Mouse (Mus musculus): ENCODE measurements around the gene E130114P18Rik. TPM values are rescaled to one million over a fixed set of nuclear protein-coding genes. Genes with fewer than 3 reads are reported as not detected.

Gene E130114P18Rik
- polyA plus RNA-seq, 1 experiment from 2014 or later = 11.0 TPM

GRCm38 (mm10) chr4:97722666-97723065 lies 55.2 kb downstream of the E130114P18Rik start:
- H3K9me3 ChIP-seq (replicated peaks) = no peaks in the 10 kb centered on the region
- peaks cover 20% of the 10 kb centered on the region for H3K4me1 ChIP-seq
- H3K27me3 ChIP-seq (ENCODE audit: low read depth, poor library complexity, severe bottlenecking) = peaks cover 12% of the 10 kb centered on the region
- H3K27ac ChIP-seq = no peak overlapping the region
- no peak overlapping the region for H3K4me3 ChIP-seq
- no peak for DNase-seq (ENCODE audit: low spot score)
- no peaks in the 10 kb centered on the region for H3K36me3 ChIP-seq
- 51% methylated on average over 10 of the region's 10 CpGs for WGBS

DNA sequence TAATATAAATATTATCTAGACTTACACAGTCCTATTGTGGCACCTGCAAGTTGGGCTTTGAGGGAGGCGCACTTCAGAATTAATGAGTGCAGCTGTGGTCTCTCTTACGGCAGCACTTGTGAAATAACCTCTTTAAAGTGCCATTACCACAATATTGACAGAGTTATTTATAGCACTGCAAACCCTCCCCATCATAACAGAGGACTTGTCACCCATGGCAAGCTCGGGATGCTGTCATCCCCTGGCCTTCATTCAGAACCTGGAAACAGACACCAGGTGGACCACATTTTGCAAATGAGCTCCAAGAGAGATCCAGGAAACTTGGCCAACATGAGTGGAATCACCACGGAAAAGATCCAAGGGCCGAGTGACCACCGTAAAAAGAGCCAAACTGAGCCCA lies 63.3 kb downstream of the E130114P18Rik start:
- no peaks in the 10 kb centered on the region for H3K9me3 ChIP-seq (replicated peaks)
- H3K4me1 ChIP-seq = peaks cover 45% of the 10 kb centered on the region
- 61% methylated on average over 6 of the region's 6 CpGs for WGBS
- no peak overlapping the region for H3K4me3 ChIP-seq
- no peak for DNase-seq (ENCODE audit: low spot score)
- H3K27me3 ChIP-seq (ENCODE audit: low read depth, poor library complexity, severe bottlenecking) = peaks cover 31% of the 10 kb centered on the region
- H3K27ac ChIP-seq = no peak overlapping the region
- no peaks in the 10 kb centered on the region for H3K36me3 ChIP-seq

DNA sequence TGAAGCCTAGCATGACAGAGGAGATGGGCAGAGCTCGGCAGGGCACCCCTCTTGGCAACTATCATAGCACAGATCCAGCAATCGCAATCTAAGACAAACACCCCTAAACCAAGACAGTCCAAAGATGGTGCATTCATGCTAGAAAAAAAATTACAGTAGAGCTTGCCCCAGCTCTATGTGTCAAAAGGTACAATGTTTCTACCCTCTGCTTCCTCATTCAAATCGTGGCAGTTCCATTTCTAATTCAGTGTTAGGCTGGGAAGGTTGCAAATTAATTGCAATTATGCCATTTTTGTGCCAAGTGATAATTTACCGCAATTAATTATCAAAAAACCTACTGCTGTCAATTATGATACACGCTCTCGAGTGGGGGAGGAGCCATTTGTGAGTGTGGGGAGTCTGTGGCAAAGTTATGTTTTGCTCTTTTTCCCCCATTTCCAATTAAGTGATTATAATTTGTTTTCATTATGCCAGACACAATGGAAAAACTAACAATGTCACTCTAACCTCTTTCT lies 63.7 kb downstream of the E130114P18Rik start:
- 86% methylated on average over 6 of the region's 6 CpGs for WGBS
- Histone ChIP-seq H3K27ac (no peak overlapping the region), H3K27me3 (ENCODE audit: low read depth, poor library complexity, severe bottlenecking) (peaks cover 35% of the 10 kb centered on the region), H3K9me3 (replicated peaks) (no peaks in the 10 kb centered on the region), H3K36me3 (no peaks in the 10 kb centered on the region), H3K4me3 (no peak overlapping the region), H3K4me1 (peaks cover 45% of the 10 kb centered on the region)
- no peak for DNase-seq (ENCODE audit: low spot score)

DNA sequence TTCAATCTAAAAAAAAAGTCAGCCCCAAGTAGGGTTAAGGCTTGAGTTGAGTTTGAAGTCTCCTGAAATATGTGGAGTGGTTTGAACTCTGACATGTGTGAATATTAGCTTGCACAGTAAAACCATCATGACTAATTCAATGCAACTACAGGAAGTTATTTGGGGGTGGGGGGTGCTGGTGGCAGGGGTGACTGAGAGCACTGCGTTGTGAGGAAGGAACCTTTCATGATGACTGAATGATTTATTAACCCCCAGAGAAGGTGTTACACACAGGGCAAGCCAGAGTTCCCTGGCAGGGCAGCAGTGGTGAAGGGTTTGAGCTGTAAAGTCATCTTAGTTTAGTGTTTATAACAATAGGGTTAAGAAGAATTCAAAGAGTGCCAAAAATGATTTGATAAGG lies 65.3 kb downstream of the E130114P18Rik start:
- Histone ChIP-seq H3K36me3 (no peaks in the 10 kb centered on the region), H3K27me3 (ENCODE audit: low read depth, poor library complexity, severe bottlenecking) (peaks cover 42% of the 10 kb centered on the region), H3K4me1 (peaks cover 57% of the 10 kb centered on the region), H3K4me3 (no peak overlapping the region), H3K9me3 (replicated peaks) (no peaks in the 10 kb centered on the region), H3K27ac (no peak overlapping the region)
- 3% methylated on average over 1 of the region's 1 CpGs for WGBS
- DNase-seq (ENCODE audit: low spot score) = no peak

DNA sequence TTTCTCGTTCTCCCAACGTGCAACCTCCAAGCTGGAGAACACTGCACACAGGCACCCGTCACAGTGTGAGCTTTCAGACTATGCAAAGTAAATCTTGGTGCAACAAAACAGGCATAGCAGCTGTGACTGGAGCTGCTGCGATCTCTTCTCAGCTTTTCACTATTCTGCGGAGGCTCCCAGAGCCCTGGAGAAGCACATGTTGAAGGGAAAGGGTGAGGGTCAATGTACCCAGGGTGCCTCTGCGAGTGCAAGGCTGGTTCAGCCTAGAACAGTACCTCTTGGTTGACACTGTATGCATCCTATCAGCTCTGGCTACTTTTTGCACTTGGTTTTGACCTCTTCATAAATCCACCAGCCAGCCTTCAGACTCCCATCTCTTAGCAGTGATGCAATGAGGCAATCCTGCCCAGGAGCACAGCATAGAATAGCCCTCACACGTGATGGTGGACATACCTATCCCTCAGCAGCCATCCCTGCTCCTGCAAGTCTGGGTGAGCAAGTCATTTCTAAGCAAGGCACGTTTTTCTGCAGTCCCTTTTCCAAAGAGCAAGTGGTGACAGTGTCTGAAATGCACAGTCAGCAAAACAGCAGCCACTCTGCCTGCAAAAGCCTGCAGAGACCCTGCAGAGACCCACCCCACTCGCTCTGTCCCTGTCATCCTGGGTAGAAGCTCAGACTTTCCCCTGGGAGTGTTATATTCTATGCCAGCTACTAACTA lies 67.7 kb downstream of the E130114P18Rik start:
- Histone ChIP-seq H3K9me3 (replicated peaks) (no peaks in the 10 kb centered on the region), H3K36me3 (no peaks in the 10 kb centered on the region), H3K4me3 (no peak overlapping the region), H3K27ac (no peak overlapping the region), H3K4me1 (peaks cover 57% of the 10 kb centered on the region), H3K27me3 (ENCODE audit: low read depth, poor library complexity, severe bottlenecking) (peaks cover 32% of the 10 kb centered on the region)
- WGBS = 67% methylated on average over 9 of the region's 9 CpGs
- no peak for DNase-seq (ENCODE audit: low spot score)

DNA sequence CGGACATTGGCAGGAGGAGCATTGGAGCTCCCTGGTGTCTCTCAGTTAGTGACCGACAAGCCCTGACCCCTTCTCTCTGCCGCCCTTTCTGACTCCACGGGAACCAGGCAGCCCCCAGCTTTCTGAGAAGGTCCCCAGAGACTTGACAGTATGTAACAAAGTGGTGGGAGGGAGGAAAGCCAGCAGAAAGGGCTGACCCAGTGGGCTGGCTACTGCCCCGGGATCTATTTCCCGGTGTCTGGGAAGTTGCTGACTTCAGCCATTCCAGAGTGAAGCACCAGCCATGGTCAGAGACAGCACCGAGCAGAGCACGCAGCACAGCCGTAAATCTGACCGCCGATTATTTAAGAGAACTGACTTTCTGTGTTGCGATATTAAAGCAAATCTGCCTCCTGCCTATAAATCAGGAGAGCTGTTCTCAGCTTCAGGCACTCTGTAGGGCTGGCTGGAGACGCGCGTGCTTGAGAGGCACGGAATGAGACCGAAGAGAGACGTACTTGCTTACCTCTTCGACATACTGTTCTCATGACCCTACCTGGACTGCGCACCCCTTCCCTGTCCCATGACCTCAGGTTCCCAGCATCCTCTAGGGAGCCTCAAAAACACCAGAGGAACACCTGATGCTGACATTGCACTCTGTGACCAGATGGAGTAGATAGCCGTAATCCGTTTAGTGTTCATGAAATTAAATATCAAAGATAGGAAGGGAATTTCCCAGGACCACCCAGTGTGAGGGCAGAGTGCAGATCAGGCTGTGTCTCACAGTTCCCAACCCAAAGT lies 70.3 kb downstream of the E130114P18Rik start:
- WGBS = 68% methylated on average over 22 of the region's 22 CpGs
- H3K27me3 ChIP-seq (ENCODE audit: low read depth, poor library complexity, severe bottlenecking) = peaks cover 36% of the 10 kb centered on the region
- H3K4me1 ChIP-seq = peaks cover 33% of the 10 kb centered on the region
- H3K9me3 ChIP-seq (replicated peaks) = no peaks in the 10 kb centered on the region
- DNase-seq (ENCODE audit: low spot score) = no peak
- no peak overlapping the region for H3K4me3 ChIP-seq
- H3K36me3 ChIP-seq = no peaks in the 10 kb centered on the region
- no peak overlapping the region for H3K27ac ChIP-seq

DNA sequence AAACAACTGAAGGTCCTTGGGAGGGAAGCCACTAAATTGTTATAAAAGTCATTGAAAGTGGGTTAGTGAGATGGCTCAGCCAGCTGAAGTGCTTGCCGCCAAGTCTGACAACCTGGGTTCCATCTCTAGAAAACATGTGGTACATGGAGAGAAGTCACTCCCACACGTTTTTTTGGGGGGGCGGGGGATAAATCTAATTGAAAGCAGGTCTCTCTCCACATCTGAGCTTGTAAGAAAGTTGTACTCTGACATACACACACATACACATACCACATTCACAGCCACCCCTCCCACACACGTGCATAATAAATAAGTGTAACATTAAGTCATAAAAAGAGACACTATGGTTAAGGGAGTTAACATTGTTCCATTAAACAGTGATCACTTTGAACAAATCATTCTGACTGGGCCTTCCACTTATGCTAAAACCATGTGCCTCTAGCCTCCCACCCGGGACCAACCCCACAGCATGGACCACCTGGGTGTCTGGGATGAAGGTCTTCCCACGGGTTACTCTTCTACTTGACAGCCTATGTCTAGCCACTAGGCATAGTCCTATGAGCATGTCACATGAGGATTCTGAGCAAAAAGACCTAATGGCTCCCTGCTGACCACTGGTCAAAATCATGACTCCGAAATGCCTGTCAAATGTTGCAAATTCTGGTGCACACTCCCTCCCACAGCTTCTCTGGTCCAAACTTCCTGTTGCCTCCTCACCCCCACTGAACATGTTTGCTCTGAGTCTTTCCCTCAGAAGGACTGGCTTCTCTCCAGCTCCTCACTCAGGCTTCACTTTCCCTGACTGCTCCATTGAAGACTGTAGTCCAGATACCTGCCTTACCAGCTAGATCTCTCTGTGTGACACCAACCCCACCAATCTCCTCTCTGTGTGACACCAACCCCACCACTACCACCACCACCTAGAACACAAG lies 80.9 kb downstream of the E130114P18Rik start:
- Histone ChIP-seq H3K27ac (no peak overlapping the region), H3K9me3 (replicated peaks) (no peaks in the 10 kb centered on the region), H3K4me3 (no peak overlapping the region), H3K4me1 (peaks cover 35% of the 10 kb centered on the region), H3K27me3 (ENCODE audit: low read depth, poor library complexity, severe bottlenecking) (peaks cover 6% of the 10 kb centered on the region; the same call in 1 of the 2 replicates), H3K36me3 (no peaks in the 10 kb centered on the region)
- WGBS = 76% methylated on average over 7 of the region's 7 CpGs
- DNase-seq (ENCODE audit: low spot score) = no peak

- Histone ChIP-seq H3K27ac (peak overlapping the region; percentile 62; the same call in 1 of the 2 replicates), H3K4me1 (peaks cover 42% of the 10 kb centered on the region), H3K27me3 (ENCODE audit: low read depth, poor library complexity, severe bottlenecking) (peaks cover 16% of the 10 kb centered on the region; the same call in 1 of the 2 replicates), H3K9me3 (replicated peaks) (no peaks in the 10 kb centered on the region), H3K4me3 (no peak overlapping the region), H3K36me3 (no peaks in the 10 kb centered on the region)
- DNase-seq (ENCODE audit: low spot score) = no peak
- WGBS = 45% methylated on average over 7 of the region's 7 CpGs
Observed at GRCm38 (mm10) chr4:97695414-97696040, 82.4 kb downstream of the E130114P18Rik start.

- no peaks in the 10 kb centered on the region for H3K36me3 ChIP-seq
- DNase-seq (ENCODE audit: low spot score) = no peak
- H3K27me3 ChIP-seq (ENCODE audit: low read depth, poor library complexity, severe bottlenecking) = peaks cover 16% of the 10 kb centered on the region; the same call in 1 of the 2 replicates
- H3K4me1 ChIP-seq = peaks cover 57% of the 10 kb centered on the region
- H3K27ac ChIP-seq = no peak overlapping the region
- H3K4me3 ChIP-seq = no peak overlapping the region
- H3K9me3 ChIP-seq (replicated peaks) = no peaks in the 10 kb centered on the region
- WGBS = 89% methylated on average over 4 of the region's 4 CpGs
Observed at GRCm38 (mm10) chr4:97693931-97694330, 83.9 kb downstream of the E130114P18Rik start.

DNA sequence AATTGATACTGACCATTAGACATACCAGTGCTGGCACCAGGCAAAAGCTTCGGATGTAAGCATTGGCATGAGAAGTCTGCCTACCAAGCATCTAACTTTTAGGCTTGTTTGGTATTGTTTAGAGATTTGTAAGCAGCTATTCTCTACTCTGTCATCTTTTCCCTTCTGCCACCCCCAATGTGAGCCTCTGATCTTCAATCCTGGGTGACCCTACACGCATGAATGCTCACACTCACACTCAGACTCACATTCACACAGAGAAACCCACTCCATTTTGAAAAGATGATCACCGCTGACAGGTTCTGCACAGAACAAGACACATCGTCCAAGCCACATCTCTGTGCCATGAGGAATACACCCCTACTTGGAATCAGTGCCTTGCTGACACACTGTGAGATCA lies 84.8 kb downstream of the E130114P18Rik start:
- DNase-seq (ENCODE audit: low spot score) = no peak
- WGBS = 92% methylated on average over 4 of the region's 4 CpGs
- Histone ChIP-seq H3K4me1 (peaks cover 57% of the 10 kb centered on the region), H3K9me3 (replicated peaks) (no peaks in the 10 kb centered on the region), H3K4me3 (no peak overlapping the region), H3K36me3 (no peaks in the 10 kb centered on the region), H3K27me3 (ENCODE audit: low read depth, poor library complexity, severe bottlenecking) (peaks cover 12% of the 10 kb centered on the region; the same call in 1 of the 2 replicates), H3K27ac (no peak overlapping the region)

DNA sequence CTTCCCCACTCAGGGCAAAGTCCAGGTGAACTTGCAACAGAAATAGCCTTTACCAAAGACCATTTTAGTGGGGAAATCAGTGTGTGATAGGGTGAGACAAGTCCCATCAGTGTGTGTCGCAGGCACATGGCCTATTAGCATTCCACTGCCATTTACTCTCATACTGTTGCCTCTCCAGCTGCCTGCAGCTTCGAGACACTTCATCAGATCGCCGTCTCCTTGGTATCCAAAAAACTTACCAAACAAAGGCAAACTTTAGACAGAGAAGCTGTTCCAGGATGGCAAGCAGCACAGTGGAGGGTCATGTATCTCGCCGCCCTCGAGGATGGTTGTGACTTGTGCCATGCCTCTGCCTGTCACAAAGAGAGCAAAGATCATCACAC lies 87.5 kb downstream of the E130114P18Rik start:
- Histone ChIP-seq H3K4me3 (no peak overlapping the region), H3K36me3 (no peaks in the 10 kb centered on the region), H3K9me3 (replicated peaks) (no peaks in the 10 kb centered on the region), H3K27ac (peak overlapping the region; percentile 31; the same call in 1 of the 2 replicates), H3K27me3 (ENCODE audit: low read depth, poor library complexity, severe bottlenecking) (peaks cover 19% of the 10 kb centered on the region; the same call in 1 of the 2 replicates), H3K4me1 (peaks cover 38% of the 10 kb centered on the region)
- WGBS = 88% methylated on average over 7 of the region's 7 CpGs
- DNase-seq (ENCODE audit: low spot score) = no peak
